Mouse (Mus musculus): ENCODE data around the gene G6pc3. TPM values are rescaled to one million over a fixed set of nuclear protein-coding genes. Genes with fewer than 3 reads are reported as not detected.

Gene G6pc3
- polyA plus RNA-seq, 1 experiment from 2014 or later, result 38.0 TPM

DNA sequence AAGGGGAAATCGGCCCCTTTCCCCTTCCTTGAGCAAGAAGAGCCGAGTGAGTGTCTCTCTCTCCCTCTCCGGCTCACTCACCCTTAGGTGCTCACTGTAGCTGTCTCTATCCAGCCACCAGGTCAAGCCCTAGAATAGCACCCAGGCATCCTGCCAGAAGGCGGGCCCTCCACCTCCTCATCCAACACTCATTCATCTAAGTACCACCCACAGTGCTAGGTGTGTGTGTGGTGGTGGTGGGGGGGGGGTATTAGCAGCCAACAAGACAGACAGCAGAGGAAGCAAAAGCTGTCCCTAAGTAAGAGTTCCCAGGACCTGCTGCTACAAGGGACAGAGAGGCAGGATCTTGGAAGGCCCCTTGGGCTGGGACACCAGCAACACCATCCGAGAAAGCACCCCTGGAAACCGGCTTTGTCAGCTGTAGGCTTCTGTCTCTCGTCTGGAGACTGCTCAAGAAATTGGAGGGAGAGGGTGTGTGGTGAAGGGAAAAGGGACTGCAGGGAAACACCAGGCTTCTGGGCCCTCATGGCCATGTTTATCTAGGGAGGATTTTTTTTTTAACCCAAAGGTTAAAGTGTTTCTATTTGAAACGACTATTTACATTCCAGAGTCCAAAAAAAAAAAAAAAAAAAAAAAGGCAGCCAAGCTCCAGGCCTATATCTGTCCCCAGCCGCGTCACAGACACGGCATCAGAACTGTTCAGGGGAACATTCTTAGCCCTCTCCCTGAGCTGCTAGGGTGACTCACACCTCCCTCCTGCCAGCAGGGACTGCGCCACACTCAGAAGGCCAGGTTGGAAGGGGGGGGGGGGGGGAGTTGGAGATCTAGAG, 26.9 kb downstream of the G6pc3 start:
- Histone ChIP-seq H3K36me3 (replicated peaks) (peaks cover 8% of the 10 kb centered on the region), H3K4me1 (peaks cover 82% of the 10 kb centered on the region), H3K27ac (no peak overlapping the region), H3K27me3 (ENCODE audit: poor library complexity, severe bottlenecking) (no peaks in the 10 kb centered on the region), H3K4me3 (no peak overlapping the region), H3K9me3 (no peaks in the 10 kb centered on the region)
- no peak for DNase-seq (ENCODE audit: extremely low spot score, low spot score)
- 62% methylated on average over 12 of the region's 12 CpGs for WGBS

- Histone ChIP-seq H3K36me3 (replicated peaks) (peaks cover 9% of the 10 kb centered on the region), H3K4me3 (no peak overlapping the region), H3K9me3 (no peaks in the 10 kb centered on the region), H3K27me3 (ENCODE audit: poor library complexity, severe bottlenecking) (no peaks in the 10 kb centered on the region), H3K4me1 (peaks cover 79% of the 10 kb centered on the region), H3K27ac (no peak overlapping the region)
- DNase-seq (ENCODE audit: extremely low spot score, low spot score), result no peak
- WGBS, result 68% methylated on average over 5 of the region's 5 CpGs
These were observed 27.4 kb downstream of the G6pc3 start for GRCm38 (mm10) chr11:102216886-102217240.

DNA sequence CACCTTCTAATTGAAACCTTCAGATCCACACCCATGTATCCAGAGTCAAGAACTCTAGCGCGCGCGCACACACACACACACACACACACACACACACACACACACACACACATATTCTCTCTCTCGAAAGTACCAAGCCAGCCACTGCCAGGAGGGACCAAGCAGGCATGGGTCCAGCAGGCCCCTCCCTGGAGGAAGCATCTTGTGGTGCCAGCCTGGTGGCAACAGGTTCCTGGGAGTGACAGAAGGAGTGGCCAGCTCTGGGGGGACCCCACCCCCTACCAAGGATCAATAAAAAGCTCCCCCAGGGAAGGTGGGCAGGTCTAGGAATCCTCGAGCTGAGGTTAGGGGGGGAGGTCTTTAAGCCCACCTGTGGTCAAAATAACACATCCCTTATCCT, 28.0 kb downstream of the G6pc3 start:
- no peaks in the 10 kb centered on the region for H3K27me3 ChIP-seq (ENCODE audit: poor library complexity, severe bottlenecking)
- peaks cover 81% of the 10 kb centered on the region for H3K4me1 ChIP-seq
- no peak overlapping the region for H3K4me3 ChIP-seq
- WGBS, result 82% methylated on average over 6 of the region's 6 CpGs
- H3K27ac ChIP-seq, result no peak overlapping the region
- no peaks in the 10 kb centered on the region for H3K9me3 ChIP-seq
- DNase-seq (ENCODE audit: extremely low spot score, low spot score), result no peak
- peaks cover 14% of the 10 kb centered on the region for H3K36me3 ChIP-seq (replicated peaks)

DNA sequence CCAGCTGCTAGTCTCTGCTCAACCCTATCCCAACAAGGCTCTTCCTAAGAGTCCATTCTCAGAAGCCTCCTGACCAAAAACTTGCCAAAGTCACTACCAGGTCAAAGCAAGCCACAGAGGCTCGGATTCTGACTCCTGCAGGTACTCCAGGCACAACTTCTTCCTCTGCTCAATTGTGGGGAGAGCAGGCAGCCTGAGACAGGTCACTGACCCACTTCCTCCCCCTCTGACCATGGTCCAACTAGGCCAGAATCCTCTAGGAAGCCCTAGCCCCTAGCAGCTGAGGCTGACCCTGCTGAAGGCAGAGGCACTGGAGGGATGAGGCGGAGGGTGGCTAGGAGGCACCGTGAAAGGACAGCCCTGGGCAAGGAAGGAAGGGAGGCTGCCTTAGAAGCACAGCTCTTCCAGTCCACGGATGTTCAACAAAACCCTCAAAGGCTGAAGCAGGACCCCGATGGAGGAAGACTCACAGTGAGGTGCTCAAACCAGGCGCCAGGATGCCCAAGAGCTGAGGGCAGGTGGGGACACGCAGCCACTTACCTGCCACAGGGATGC, 28.5 kb downstream of the G6pc3 start:
- WGBS, result 73% methylated on average over 7 of the region's 7 CpGs
- H3K27me3 ChIP-seq (ENCODE audit: poor library complexity, severe bottlenecking), result no peaks in the 10 kb centered on the region
- DNase-seq (ENCODE audit: extremely low spot score, low spot score), result no peak
- peaks cover 84% of the 10 kb centered on the region for H3K4me1 ChIP-seq
- peaks cover 14% of the 10 kb centered on the region for H3K36me3 ChIP-seq (replicated peaks)
- peak overlapping the region; percentile 39 for H3K4me3 ChIP-seq
- H3K27ac ChIP-seq, result peak overlapping the region; percentile 82
- no peaks in the 10 kb centered on the region for H3K9me3 ChIP-seq

- under 1% methylated on average over 10 of the region's 10 CpGs for WGBS
- Histone ChIP-seq H3K27ac (peak overlapping the region; percentile 82), H3K27me3 (ENCODE audit: poor library complexity, severe bottlenecking) (peaks cover 6% of the 10 kb centered on the region), H3K4me3 (peak overlapping the region; percentile 39), H3K4me1 (peaks cover 87% of the 10 kb centered on the region), H3K36me3 (replicated peaks) (peaks cover 14% of the 10 kb centered on the region), H3K9me3 (no peaks in the 10 kb centered on the region)
- DNase-seq (ENCODE audit: extremely low spot score, low spot score), result peak; percentile 72
These were observed 29.4 kb downstream of the G6pc3 start for GRCm38 (mm10) chr11:102218783-102219182.

- WGBS, result 77% methylated on average over 14 of the region's 14 CpGs
- Histone ChIP-seq H3K4me1 (peaks cover 87% of the 10 kb centered on the region), H3K36me3 (replicated peaks) (peaks cover 14% of the 10 kb centered on the region), H3K27me3 (ENCODE audit: poor library complexity, severe bottlenecking) (peaks cover 12% of the 10 kb centered on the region), H3K4me3 (peak overlapping the region; percentile 39), H3K27ac (peak overlapping the region; percentile 82), H3K9me3 (no peaks in the 10 kb centered on the region)
- DNase-seq (ENCODE audit: extremely low spot score, low spot score), result no peak
These were observed 30.0 kb downstream of the G6pc3 start for GRCm38 (mm10) chr11:102219247-102219993.

- H3K9me3 ChIP-seq, result no peaks in the 10 kb centered on the region
- peaks cover 87% of the 10 kb centered on the region for H3K4me1 ChIP-seq
- H3K27ac ChIP-seq, result no peak overlapping the region
- H3K4me3 ChIP-seq, result no peak overlapping the region
- WGBS, result 78% methylated on average over 4 of the region's 4 CpGs
- peaks cover 18% of the 10 kb centered on the region for H3K27me3 ChIP-seq (ENCODE audit: poor library complexity, severe bottlenecking)
- H3K36me3 ChIP-seq (replicated peaks), result peaks cover 14% of the 10 kb centered on the region
- DNase-seq (ENCODE audit: extremely low spot score, low spot score), result no peak
These were observed 30.6 kb downstream of the G6pc3 start for GRCm38 (mm10) chr11:102219994-102220346.

- 75% methylated on average over 6 of the region's 6 CpGs for WGBS
- no peak for DNase-seq (ENCODE audit: extremely low spot score, low spot score)
- Histone ChIP-seq H3K27ac (no peak overlapping the region), H3K4me3 (no peak overlapping the region), H3K27me3 (ENCODE audit: poor library complexity, severe bottlenecking) (peaks cover 23% of the 10 kb centered on the region), H3K4me1 (peaks cover 87% of the 10 kb centered on the region), H3K9me3 (no peaks in the 10 kb centered on the region), H3K36me3 (replicated peaks) (peaks cover 14% of the 10 kb centered on the region)
These were observed 31.0 kb downstream of the G6pc3 start for GRCm38 (mm10) chr11:102220451-102220850.

- no peak for DNase-seq (ENCODE audit: extremely low spot score, low spot score)
These were observed 32.0 kb downstream of the G6pc3 start for GRCm38 (mm10) chr11:102221243-102221953.

GRCm38 (mm10) chr11:102221954-102222351, 32.5 kb downstream of the G6pc3 start:
- Histone ChIP-seq H3K9me3 (no peaks in the 10 kb centered on the region), H3K4me1 (peaks cover 87% of the 10 kb centered on the region), H3K4me3 (no peak overlapping the region), H3K36me3 (replicated peaks) (peaks cover 14% of the 10 kb centered on the region), H3K27me3 (ENCODE audit: poor library complexity, severe bottlenecking) (peaks cover 38% of the 10 kb centered on the region), H3K27ac (peak overlapping the region; percentile 54)
- no peak for DNase-seq (ENCODE audit: extremely low spot score, low spot score)
- whole genome bisulfite sequencing, result 85% methylated on average over 8 of the region's 8 CpGs

More at GRCm38 (mm10) chr11:102221243-102221953, 32.0 kb downstream of the G6pc3 start:
- H3K9me3 ChIP-seq, result no peaks in the 10 kb centered on the region
- H3K27ac ChIP-seq, result peak overlapping the region; percentile 54
- H3K36me3 ChIP-seq (replicated peaks), result peaks cover 14% of the 10 kb centered on the region
- WGBS, result 90% methylated on average over 8 of the region's 8 CpGs
- H3K4me3 ChIP-seq, result no peak overlapping the region
- H3K4me1 ChIP-seq, result peaks cover 87% of the 10 kb centered on the region
- H3K27me3 ChIP-seq (ENCODE audit: poor library complexity, severe bottlenecking), result peaks cover 32% of the 10 kb centered on the region

DNA sequence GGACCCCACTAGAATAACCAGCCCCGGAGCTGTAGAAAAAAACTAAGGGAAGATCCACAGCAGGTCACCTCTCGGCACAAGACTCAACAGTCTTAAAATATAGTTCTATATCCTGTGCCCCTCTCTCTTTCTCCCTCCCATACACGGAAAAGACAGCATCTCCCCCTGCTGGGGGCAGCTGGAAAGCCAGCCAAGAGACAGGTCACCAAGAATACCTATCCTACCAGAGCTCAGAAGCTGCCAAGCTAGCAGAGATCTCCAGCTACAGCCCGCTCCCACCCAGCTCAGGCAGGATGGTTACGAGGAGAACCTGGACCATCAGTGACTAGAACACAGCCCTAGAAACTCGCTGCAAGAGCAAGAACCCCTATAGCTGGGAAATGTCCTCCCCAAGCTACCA, 33.7 kb downstream of the G6pc3 start:
- no peak overlapping the region for H3K27ac ChIP-seq
- peaks cover 49% of the 10 kb centered on the region for H3K27me3 ChIP-seq (ENCODE audit: poor library complexity, severe bottlenecking)
- peaks cover 87% of the 10 kb centered on the region for H3K4me1 ChIP-seq
- peak; percentile 54 for DNase-seq (ENCODE audit: extremely low spot score, low spot score)
- 49% methylated on average over 6 of the region's 6 CpGs for WGBS
- no peaks in the 10 kb centered on the region for H3K9me3 ChIP-seq
- H3K36me3 ChIP-seq (replicated peaks), result peaks cover 14% of the 10 kb centered on the region
- no peak overlapping the region for H3K4me3 ChIP-seq

- peak overlapping the region; percentile 35 for H3K4me3 ChIP-seq
- peaks cover 87% of the 10 kb centered on the region for H3K4me1 ChIP-seq
- WGBS, result 10% methylated on average over 22 of the region's 22 CpGs
- DNase-seq (ENCODE audit: extremely low spot score, low spot score), result no peak
- peaks cover 14% of the 10 kb centered on the region for H3K36me3 ChIP-seq (replicated peaks)
- H3K27me3 ChIP-seq (ENCODE audit: poor library complexity, severe bottlenecking), result peaks cover 60% of the 10 kb centered on the region
- peak overlapping the region; percentile 45 for H3K27ac ChIP-seq
- no peaks in the 10 kb centered on the region for H3K9me3 ChIP-seq
These were observed 35.3 kb downstream of the G6pc3 start for GRCm38 (mm10) chr11:102224686-102225085.

Data from forebrain, embryonic 10.5 days (tissue).